Mouse (Mus musculus) MEL (cell line): ENCODE results near the gene Esam. TPM values are rescaled to one million over a fixed set of nuclear protein-coding genes. Genes with fewer than 3 reads are reported as not detected.

Experiments used
- DNase-seq: peaks from one replicate; pipeline ENCODE4 v3.0.0; 2011; ENCODE audit warnings: low read depth, low spot score
- H3K27ac ChIP-seq: 2 replicates; pipeline ENCODE4 v1.5.1; 2012; ENCODE audit warnings: low read depth, mild to moderate bottlenecking, control low read depth, low read length, moderate library complexity; ENCODE audit not compliant: control insufficient read depth
- H3K27me3 ChIP-seq, 2 experiments: fragments of 150-350 bp in 1 of 2; sonication (generic) in 1 of 2; 2 replicates each; pipeline ENCODE4 v1.6.1; 2012; ENCODE audit warnings: low read length in 2 of 2, mild to moderate bottlenecking in 2 of 2, improper control_type of control experiment in 1 of 2, moderate library complexity in 1 of 2; ENCODE audit not compliant: insufficient read depth in 2 of 2, control insufficient read depth in 1 of 2
- H3K36me3 ChIP-seq, 2 experiments: 2 replicates each; pipeline ENCODE4 v1.6.1; 2012 to 2014; ENCODE audit warnings: low read length in 2 of 2, improper control_type of control experiment in 1 of 2, inconsistent platforms in 1 of 2, mild to moderate bottlenecking in 1 of 2; ENCODE audit not compliant: insufficient read depth in 2 of 2, control insufficient read depth in 1 of 2
- H3K4me1 ChIP-seq, 2 experiments: fragments of 150-350 bp in 1 of 2; sonication (generic) in 1 of 2; 2 replicates each; pipeline ENCODE4 v1.6.1; 2012; ENCODE audit warnings: low read length in 2 of 2, improper control_type of control experiment in 1 of 2, mild to moderate bottlenecking in 1 of 2; ENCODE audit not compliant: insufficient read depth in 2 of 2, control insufficient read depth in 1 of 2
- H3K4me3 ChIP-seq, 2 experiments: fragments of 150-350 bp in 1 of 2; sonication (generic) in 1 of 2; 2 replicates each; pipeline ENCODE4 v1.5.1; 2012; ENCODE audit warnings: low read depth in 2 of 2, low read length in 2 of 2, mild to moderate bottlenecking in 2 of 2, moderate library complexity in 2 of 2, control low read depth in 1 of 2, improper control_type of control experiment in 1 of 2; ENCODE audit not compliant: control insufficient read depth in 1 of 2, insufficient read depth in 1 of 2
- H3K79me2 ChIP-seq: 2 replicates; pipeline ENCODE4 v1.6.1; 2012; ENCODE audit warnings: mild to moderate bottlenecking, low read length, moderate library complexity; ENCODE audit not compliant: control insufficient read depth, poor library complexity, insufficient read depth
- H3K9ac ChIP-seq: 2 replicates; pipeline ENCODE4 v1.6.1; 2012; ENCODE audit warnings: low read depth, mild to moderate bottlenecking, control low read depth, low read length, moderate library complexity; ENCODE audit not compliant: control insufficient read depth, poor library complexity, severe bottlenecking
- H3K9me3 ChIP-seq: fragments of 150-350 bp; sonication (generic); replicated peaks from 2 replicates; pipeline ENCODE4 v1.6.1; 2012; ENCODE audit warnings: mild to moderate bottlenecking, low read length, improper control_type of control experiment, moderate library complexity; ENCODE audit not compliant: insufficient read depth
- CTCF ChIP-seq, 3 experiments: IDR thresholded peaks in 2 of 3; conservative IDR thresholded peaks in 1 of 3; 2 replicates each; pipeline ENCODE4 v1.5.1; 2011 to 2012; ENCODE audit warnings: low read length in 3 of 3, low read depth in 2 of 3, mild to moderate bottlenecking in 2 of 3, improper control_type of control experiment in 1 of 3, inconsistent platforms in 1 of 3, mixed read lengths in 1 of 3, moderate library complexity in 1 of 3; ENCODE audit not compliant: control insufficient read depth in 1 of 3, insufficient read depth in 1 of 3, poor library complexity in 1 of 3, severe bottlenecking in 1 of 3
- E2F4 ChIP-seq: IDR thresholded peaks from 2 replicates; pipeline ENCODE4 v1.6.1; 2011; ENCODE audit warnings: low read depth, low read length, improper control_type of control experiment, borderline replicate concordance
- ELF1 ChIP-seq: IDR thresholded peaks from 2 replicates; pipeline ENCODE4 v1.6.1; 2014; ENCODE audit warnings: low read depth, mild to moderate bottlenecking, inconsistent platforms, low read length, improper control_type of control experiment, moderate library complexity
- ETS1 ChIP-seq: IDR thresholded peaks from 2 replicates; pipeline ENCODE4 v1.6.1; 2012; ENCODE audit warnings: low read depth, mild to moderate bottlenecking, inconsistent platforms, low read length, improper control_type of control experiment, moderate library complexity
- GABPA ChIP-seq: IDR thresholded peaks from 2 replicates; pipeline ENCODE4 v1.6.1; 2012; ENCODE audit warnings: low read depth, mild to moderate bottlenecking, inconsistent platforms, low read length, improper control_type of control experiment, moderate library complexity
- HCFC1 ChIP-seq: IDR thresholded peaks from 2 replicates; pipeline ENCODE4 v1.6.1; 2012; ENCODE audit warnings: low read depth, mild to moderate bottlenecking, inconsistent platforms, low read length, improper control_type of control experiment, moderate library complexity
- JUND ChIP-seq: IDR thresholded peaks from 2 replicates; pipeline ENCODE4 v1.6.1; 2011; ENCODE audit warnings: low read depth, mild to moderate bottlenecking, improper control_type of control experiment, low read length
- MAX ChIP-seq: IDR thresholded peaks from 2 replicates; pipeline ENCODE4 v1.6.1; 2011; ENCODE audit warnings: low read length, improper control_type of control experiment
- MEF2A ChIP-seq: IDR thresholded peaks from 2 replicates; pipeline ENCODE4 v1.6.1; 2014; ENCODE audit warnings: low read depth, mild to moderate bottlenecking, inconsistent platforms, low read length, improper control_type of control experiment; ENCODE audit not compliant: poor library complexity, insufficient replicate concordance, severe bottlenecking; ENCODE audit errors: extremely low read depth
- MXI1 ChIP-seq: IDR thresholded peaks from 2 replicates; pipeline ENCODE4 v1.6.1; 2011; ENCODE audit warnings: mild to moderate bottlenecking, low read depth, low read length, improper control_type of control experiment
- MYB ChIP-seq: IDR thresholded peaks from 2 replicates; pipeline ENCODE4 v1.6.1; 2011; ENCODE audit warnings: mild to moderate bottlenecking, low read depth, low read length, improper control_type of control experiment
- MYC ChIP-seq: IDR thresholded peaks from 2 replicates; pipeline ENCODE4 v1.6.1; 2011; ENCODE audit warnings: low read depth, mild to moderate bottlenecking, low read length, improper control_type of control experiment, moderate library complexity
- POLR2A ChIP-seq, 2 experiments: IDR thresholded peaks; 2 replicates each; pipeline ENCODE4 v1.6.1; 2011 to 2012; ENCODE audit warnings: low read length in 2 of 2, mild to moderate bottlenecking in 2 of 2, control low read depth in 1 of 2, improper control_type of control experiment in 1 of 2, low read depth in 1 of 2, moderate library complexity in 1 of 2; ENCODE audit not compliant: control insufficient read depth in 1 of 2, insufficient read depth in 1 of 2, poor library complexity in 1 of 2
- POLR2AphosphoS5 ChIP-seq: IDR thresholded peaks from 2 replicates; pipeline ENCODE4 v1.6.1; 2012; ENCODE audit warnings: low read depth, borderline replicate concordance, mild to moderate bottlenecking, inconsistent platforms, low read length, moderate library complexity, mixed read lengths
- RCOR1 ChIP-seq: IDR thresholded peaks from 2 replicates; pipeline ENCODE4 v1.6.1; 2012; ENCODE audit warnings: low read depth, mild to moderate bottlenecking, inconsistent platforms, low read length, improper control_type of control experiment
- SIN3A ChIP-seq: IDR thresholded peaks from 2 replicates; pipeline ENCODE4 v1.6.1; 2012; ENCODE audit warnings: low read length, improper control_type of control experiment, inconsistent platforms
- SMC3 ChIP-seq: IDR thresholded peaks from 2 replicates; pipeline ENCODE4 v1.6.1; 2011; ENCODE audit warnings: low read depth, low read length, improper control_type of control experiment
- TCF12 ChIP-seq: IDR thresholded peaks from 2 replicates; pipeline ENCODE4 v1.6.1; 2014; ENCODE audit warnings: low read depth, mild to moderate bottlenecking, inconsistent platforms, low read length, improper control_type of control experiment, moderate library complexity
- UBTF ChIP-seq: IDR thresholded peaks from 2 replicates; pipeline ENCODE4 v1.6.1; 2012; ENCODE audit warnings: low read depth, mild to moderate bottlenecking, inconsistent platforms, low read length, improper control_type of control experiment, moderate library complexity, borderline replicate concordance; ENCODE audit not compliant: insufficient read depth
- USF1 ChIP-seq: IDR thresholded peaks from 2 replicates; pipeline ENCODE4 v1.6.1; 2014; ENCODE audit warnings: low read depth, mild to moderate bottlenecking, inconsistent platforms, low read length, improper control_type of control experiment, moderate library complexity
- ZNF384 ChIP-seq: IDR thresholded peaks from 2 replicates; pipeline ENCODE4 v1.6.1; 2012; ENCODE audit warnings: low read depth, mild to moderate bottlenecking, inconsistent platforms, low read length, improper control_type of control experiment
- polyA plus RNA-seq, 2 experiments: library from polyadenylated mRNA; stranded (reverse) in 1 of 2; unstranded in 1 of 2; fragments of >175 nt in 1 of 2; fragments of >200 nt in 1 of 2; gene quantifications; 2 replicates each; pipeline versions ENCODE4 v1.2.1 to v1.2.4; 2012; ENCODE audit warnings: low replicate concordance in 2 of 2, low read depth in 1 of 2; ENCODE audit not compliant: insufficient read length in 2 of 2, insufficient read depth in 1 of 2, missing spikeins in 1 of 2
- total RNA-seq: library from RNA; depleted of rRNA; stranded (reverse); fragments of 300-350 nt; gene quantifications from 2 replicates; pipeline ENCODE4 v1.2.3, GENCODE M21; 2012

Gene Esam
- total and polyA plus RNA-seq, 3 experiments: 0.23 to 0.89 TPM; not detected in 1

- TF ChIP-seq E2F4 (0 out of 2 replicates have a peak, but pooled peaks have one; percentile 54), JUND (no peak), RCOR1 (peak; percentile 25; the same call in 1 of the 2 replicates), POLR2A (IDR thresholded peaks at IDR 0.05; ENCODE audit: control insufficient read depth in 1 of 2, insufficient read depth in 1 of 2, low read depth in 1 of 2, low read length in 2 of 2, poor library complexity in 1 of 2) (peak; percentile 83 to 96), CTCF (IDR thresholded peaks at IDR 0.05 in 2 of 3, conservative IDR thresholded peaks at IDR 0.05 in 1 of 3; ENCODE audit: control insufficient read depth in 1 of 3, insufficient read depth in 1 of 3, low read depth in 2 of 3, low read length in 3 of 3, poor library complexity in 1 of 3, severe bottlenecking in 1 of 3) (no peak), ETS1 (peak; percentile 33), MYC (peak; percentile 86), SMC3 (no peak), ELF1 (0 out of 2 replicates have a peak, but pooled peaks have one; percentile 5), GABPA (no peak), MYB (no peak), ZNF384 (no peak), POLR2AphosphoS5 (no peak), MEF2A (0 out of 2 replicates have a peak, but pooled peaks have one; percentile 10)
- TF ChIP-seq, all 39 proteins: peak for 20
Measured at GRCm38 (mm10) chr9:37488611-37489396, 39.1 kb upstream of the Esam start, which contains the start of gene Msantd2 (continued).

- H3K27me3 ChIP-seq: no peaks in the 10 kb centered on the region
Measured at GRCm38 (mm10) chr9:37489446-37490120, 38.3 kb upstream of the Esam start.

More at GRCm38 (mm10) chr9:37489446-37490120, 38.3 kb upstream of the Esam start:
- H3K9me3 ChIP-seq: no peaks in the 10 kb centered on the region
- peak overlapping the region; percentile 94 for H3K27ac ChIP-seq
- H3K4me3 ChIP-seq: peak overlapping the region; percentile 63 to 93
- H3K79me2 ChIP-seq: peaks cover 37% of the 10 kb centered on the region
- H3K4me1 ChIP-seq: peaks cover 2 to 6% of the 10 kb centered on the region in 2 experiments; a peak in 1 of 4 replicates
- peaks cover 0 to 12% of the 10 kb centered on the region in 2 experiments; a peak in 2 of 4 replicates for H3K36me3 ChIP-seq
- 0 out of 2 replicates have a peak, but pooled peaks have one; percentile 24 for TF ChIP-seq TCF12
- 0 out of 2 replicates have a peak, but pooled peaks have one; percentile 12 for TF ChIP-seq RCOR1
- 0 out of 2 replicates have a peak, but pooled peaks have one; percentile 44 for TF ChIP-seq UBTF
- peak; percentile 57; the same call in 1 of the 2 replicates for TF ChIP-seq HCFC1
- TF ChIP-seq MXI1: peak; percentile 64; the same call in 1 of the 2 replicates
- TF ChIP-seq SIN3A: peak; percentile 56
- TF ChIP-seq MAX: 0 out of 2 replicates have a peak, but pooled peaks have one; percentile 25
- TF ChIP-seq MEF2A: no peak
- no peak for TF ChIP-seq USF1
- 0 out of 2 replicates have a peak, but pooled peaks have one; percentile 42 for TF ChIP-seq ETS1
- TF ChIP-seq, all 39 proteins: peak for 8
- peak; percentile 86 for DNase-seq
- peak overlapping the region; percentile 92 for H3K9ac ChIP-seq
